Mouse (Mus musculus): ENCODE results near the gene Rfxap.

GRCm38 (mm10) chr3:54822526-54822925 lies 14.9 kb upstream of the Rfxap start:
- TF ChIP-seq CTCF (IDR thresholded peaks at IDR 0.05; ENCODE audit: control insufficient read depth, insufficient read depth, insufficient replicate concordance, low read depth, low read length): no peak
- TF ChIP-seq POLR2A (IDR thresholded peaks at IDR 0.05; ENCODE audit: control insufficient read depth, low read depth, low read length): no peak
